Mouse (Mus musculus) embryonic facial prominence, embryonic 11.5 days (tissue): Measurements from ENCODE around the gene Pik3r6. TPM values are rescaled to one million over a fixed set of nuclear protein-coding genes. Genes with fewer than 3 reads are reported as not detected.
A peak's percentile ranks its signal among the peaks of the same experiment; 100 is the strongest.

Experiments used
- ATAC-seq: fragments of 200-750 bp; cut with Nextera tagmentation; replicated peaks from 2 replicates; pipeline ENCODE4 v1.8.0; 2017; ENCODE audit warnings: low read depth; ENCODE audit not compliant: insufficient number of reproducible peaks, low FRiP score, low TSS enrichment
- DNase-seq: peaks from one replicate; pipeline ENCODE4 v3.0.0-alpha.2; 2015; ENCODE audit warnings: low spot score
- H3K27ac ChIP-seq: fragments of 300-500 bp; sonication (generic); replicated peaks from 2 replicates; pipeline ENCODE4 v1.5.1; 2014; ENCODE audit warnings: mild to moderate bottlenecking, low read depth, low read length, control low read depth
- H3K27me3 ChIP-seq: fragments of 300-500 bp; sonication (generic); 2 replicates; pipeline ENCODE4 v1.6.1; 2014; ENCODE audit warnings: mild to moderate bottlenecking, low read length, moderate library complexity, mixed read lengths; ENCODE audit not compliant: control insufficient read depth, insufficient read depth
- H3K36me3 ChIP-seq: fragments of 300-500 bp; sonication (generic); replicated peaks from 2 replicates; pipeline ENCODE4 v1.6.1; 2014; ENCODE audit warnings: low read depth, mild to moderate bottlenecking, low read length, moderate library complexity, mixed read lengths; ENCODE audit not compliant: control insufficient read depth, insufficient read depth
- H3K4me1 ChIP-seq: fragments of 300-500 bp; sonication (generic); 2 replicates; pipeline ENCODE4 v1.6.1; 2014; ENCODE audit warnings: low read length, mixed read lengths; ENCODE audit not compliant: control insufficient read depth, insufficient read depth
- H3K4me2 ChIP-seq: fragments of 300-500 bp; sonication (generic); 2 replicates; pipeline ENCODE4 v1.6.1; 2014; ENCODE audit warnings: low read depth, mild to moderate bottlenecking, control low read depth, low read length, moderate library complexity
- H3K4me3 ChIP-seq: fragments of 300-500 bp; sonication (generic); 2 replicates; pipeline ENCODE4 v1.5.1; 2014; ENCODE audit warnings: low read depth, low read length, control low read depth
- H3K9ac ChIP-seq: fragments of 300-500 bp; sonication (generic); replicated peaks from 2 replicates; pipeline ENCODE4 v1.6.1; 2014; ENCODE audit warnings: mild to moderate bottlenecking, control low read depth, low read length
- H3K9me3 ChIP-seq: fragments of 300-500 bp; sonication (generic); replicated peaks from 2 replicates; pipeline ENCODE4 v1.6.1; 2016; ENCODE audit warnings: mild to moderate bottlenecking, low read length, inconsistent platforms, mixed read lengths; ENCODE audit not compliant: control insufficient read depth
- WGBS: fragments of 180-500 bp; shearing (Covaris S2); extraction: QIAGEN DNeasy Blood & Tissue Kit; methylation state at CpG from one replicate; pipeline ENCODE4 v1.1.7; 2014; 5-methylcytosine and 5-hydroxymethylcytosine counted together
- polyA plus RNA-seq: library from polyadenylated mRNA; unstranded; fragments of >200 nt; fragmentation: Nextera tagmentation; extraction: Ambion mirVana; gene quantifications from 2 replicates; pipeline ENCODE4 v1.2.1, GENCODE M21; 2014

The Pik3r6 gene
- polyA plus RNA-seq, 1 experiment from 2014 or later, result 1.2 TPM

- WGBS, result 82% methylated on average over 5 of the region's 5 CpGs
- Histone ChIP-seq H3K4me1 (no peaks in the 10 kb centered on the region), H3K27ac (no peak overlapping the region), H3K9me3 (no peaks in the 10 kb centered on the region), H3K36me3 (no peaks in the 10 kb centered on the region; the same call in 1 of the 2 replicates), H3K4me2 (no peak overlapping the region), H3K9ac (no peak overlapping the region), H3K4me3 (no peak overlapping the region), H3K27me3 (no peaks in the 10 kb centered on the region)
- ATAC-seq, result no peak
- DNase-seq, result no peak
Observed at GRCm38 (mm10) chr11:68521352-68521751, 18.5 kb downstream of the Pik3r6 start.

DNA sequence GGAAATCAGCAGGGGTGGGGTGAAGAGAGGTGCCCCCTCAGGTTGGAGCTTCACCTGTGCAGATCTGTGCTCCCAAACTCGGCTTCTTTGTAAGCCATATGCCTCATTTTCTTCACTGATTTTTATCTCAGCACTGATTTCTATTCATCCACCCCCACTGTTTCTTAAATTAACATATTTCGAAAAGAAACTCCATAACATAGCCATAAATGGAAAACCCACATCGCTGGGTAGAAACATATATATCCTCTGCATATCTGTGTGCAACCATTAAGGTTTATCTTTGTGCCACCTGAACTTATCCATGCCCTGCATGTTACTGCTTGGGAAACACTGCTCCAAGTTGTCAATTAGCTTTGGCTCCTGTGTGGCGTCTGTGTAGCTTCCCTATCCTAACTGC lies 23.6 kb downstream of the Pik3r6 start:
- H3K4me2 ChIP-seq, result no peak overlapping the region
- no peaks in the 10 kb centered on the region for H3K36me3 ChIP-seq
- no peak overlapping the region for H3K9ac ChIP-seq
- H3K4me3 ChIP-seq, result no peak overlapping the region
- DNase-seq (no peak), ATAC-seq (no peak)
- H3K9me3 ChIP-seq, result no peaks in the 10 kb centered on the region
- H3K4me1 ChIP-seq, result no peaks in the 10 kb centered on the region
- H3K27ac ChIP-seq, result no peak overlapping the region
- whole genome bisulfite sequencing, result 71% methylated on average over 4 of the region's 4 CpGs
- H3K27me3 ChIP-seq, result no peaks in the 10 kb centered on the region

DNA sequence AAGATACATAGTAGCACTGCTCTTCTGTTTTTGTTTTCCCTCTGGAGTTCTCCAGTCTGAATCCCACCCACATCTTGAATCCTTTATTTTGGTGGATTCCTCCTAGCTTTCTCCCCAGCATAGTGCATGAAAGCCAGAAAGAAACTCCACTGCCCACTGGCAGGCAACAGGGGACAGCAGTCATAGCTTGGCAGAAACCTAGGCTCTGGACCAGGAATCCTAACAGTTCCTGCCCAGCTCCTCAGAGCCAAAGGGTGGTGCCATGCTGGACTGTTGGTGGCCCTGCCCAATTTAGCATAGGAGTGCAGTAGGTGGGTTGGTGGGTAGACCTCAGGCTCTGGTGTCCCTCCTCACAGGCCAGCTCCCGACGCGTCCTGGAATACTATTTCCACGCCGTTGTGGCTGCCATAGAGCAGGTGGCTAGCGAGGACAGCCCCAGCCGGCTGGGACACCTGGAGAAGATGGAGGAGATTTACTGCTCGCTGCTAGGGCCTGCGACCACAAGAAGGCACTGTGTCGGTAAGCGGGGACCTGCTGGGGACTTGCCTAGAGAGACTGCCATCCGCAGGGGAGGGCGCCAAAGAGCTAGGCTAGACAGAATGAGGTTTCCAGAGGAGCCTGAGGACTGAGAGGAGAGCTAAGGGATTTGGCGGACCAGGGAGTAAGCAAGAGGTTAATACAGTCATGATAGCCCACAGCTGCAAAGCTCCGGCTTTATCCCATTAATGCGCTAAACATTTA lies 28.4 kb downstream of the Pik3r6 start:
- H3K27ac ChIP-seq, result no peak overlapping the region
- WGBS, result 24% methylated on average over 16 of the region's 16 CpGs
- H3K4me3 ChIP-seq, result no peak overlapping the region
- H3K27me3 ChIP-seq, result no peaks in the 10 kb centered on the region
- no peak for ATAC-seq
- no peaks in the 10 kb centered on the region for H3K36me3 ChIP-seq
- no peaks in the 10 kb centered on the region for H3K9me3 ChIP-seq
- no peak overlapping the region for H3K9ac ChIP-seq
- no peak overlapping the region for H3K4me2 ChIP-seq
- DNase-seq, result peak; percentile 37
- H3K4me1 ChIP-seq, result no peaks in the 10 kb centered on the region

DNA sequence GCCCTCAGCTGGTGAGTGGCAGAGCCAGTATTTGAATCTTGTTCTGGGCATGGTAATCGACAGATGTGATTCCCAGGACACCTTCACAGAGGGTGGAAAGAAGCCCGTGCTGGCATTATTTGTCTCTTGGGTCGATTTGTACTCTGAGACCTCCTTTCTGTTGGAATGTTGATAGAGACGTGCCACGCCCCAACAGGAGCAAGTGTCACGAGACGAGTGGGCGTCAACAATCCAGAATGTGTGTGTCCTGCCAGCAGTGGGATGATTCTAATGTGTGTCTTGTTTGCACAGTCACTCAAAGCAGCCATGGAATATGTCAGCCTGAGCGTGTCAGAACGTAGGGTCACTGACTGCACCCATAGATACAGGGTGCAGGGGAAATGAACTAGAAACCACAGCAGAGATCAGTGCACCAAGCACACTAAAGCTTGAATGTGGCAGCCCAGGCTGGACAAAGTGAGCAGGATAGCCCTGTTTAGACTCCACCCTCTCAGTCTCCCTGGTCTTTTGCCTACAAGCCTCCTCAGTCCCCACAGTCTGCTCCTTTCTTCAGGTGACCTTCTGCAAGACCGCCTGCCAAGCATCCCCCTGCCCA lies 29.2 kb downstream of the Pik3r6 start:
- Histone ChIP-seq H3K4me1 (no peaks in the 10 kb centered on the region), H3K4me3 (no peak overlapping the region), H3K9ac (no peak overlapping the region), H3K4me2 (no peak overlapping the region), H3K27me3 (no peaks in the 10 kb centered on the region), H3K36me3 (no peaks in the 10 kb centered on the region), H3K9me3 (no peaks in the 10 kb centered on the region), H3K27ac (no peak overlapping the region)
- ATAC-seq (no peak), DNase-seq (no peak)
- WGBS, result 80% methylated on average over 11 of the region's 11 CpGs

DNA sequence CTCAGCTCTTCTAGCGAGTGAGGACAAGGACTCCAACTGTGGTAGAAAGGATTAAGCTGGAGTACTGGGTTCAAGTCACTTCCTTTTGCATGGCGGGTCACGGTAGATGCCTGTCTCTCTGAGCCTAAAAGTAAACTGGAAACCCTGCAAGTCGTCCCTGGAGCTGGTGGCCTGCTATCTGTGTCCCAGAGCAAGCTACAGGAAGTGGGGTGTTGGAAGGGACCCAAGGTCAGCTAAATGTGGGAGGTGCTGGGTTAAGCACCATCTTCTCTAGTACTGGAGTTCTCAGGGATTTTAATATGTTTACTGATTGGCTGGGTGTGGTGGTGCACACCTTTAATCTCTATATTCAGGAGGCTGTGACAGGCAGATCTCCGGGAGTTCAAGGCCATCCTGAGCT lies 30.0 kb downstream of the Pik3r6 start:
- no peaks in the 10 kb centered on the region for H3K36me3 ChIP-seq

GRCm38 (mm10) chr11:68533971-68534475 lies 31.2 kb downstream of the Pik3r6 start:
- Histone ChIP-seq H3K4me2 (no peak overlapping the region), H3K36me3 (no peaks in the 10 kb centered on the region), H3K27me3 (no peaks in the 10 kb centered on the region), H3K4me3 (no peak overlapping the region), H3K4me1 (no peaks in the 10 kb centered on the region), H3K27ac (no peak overlapping the region), H3K9ac (no peak overlapping the region), H3K9me3 (no peaks in the 10 kb centered on the region)
- DNase-seq (no peak), ATAC-seq (no peak)
- WGBS, result 89% methylated on average over 6 of the region's 6 CpGs

More for the DNA sequence above, 30.0 kb downstream of the Pik3r6 start:
- no peak for DNase-seq
- ATAC-seq, result no peak
- Histone ChIP-seq H3K9ac (no peak overlapping the region), H3K9me3 (no peaks in the 10 kb centered on the region), H3K27me3 (no peaks in the 10 kb centered on the region), H3K27ac (no peak overlapping the region), H3K4me2 (no peak overlapping the region), H3K4me1 (no peaks in the 10 kb centered on the region), H3K4me3 (no peak overlapping the region)
- 79% methylated on average over 5 of the region's 5 CpGs for WGBS

DNA sequence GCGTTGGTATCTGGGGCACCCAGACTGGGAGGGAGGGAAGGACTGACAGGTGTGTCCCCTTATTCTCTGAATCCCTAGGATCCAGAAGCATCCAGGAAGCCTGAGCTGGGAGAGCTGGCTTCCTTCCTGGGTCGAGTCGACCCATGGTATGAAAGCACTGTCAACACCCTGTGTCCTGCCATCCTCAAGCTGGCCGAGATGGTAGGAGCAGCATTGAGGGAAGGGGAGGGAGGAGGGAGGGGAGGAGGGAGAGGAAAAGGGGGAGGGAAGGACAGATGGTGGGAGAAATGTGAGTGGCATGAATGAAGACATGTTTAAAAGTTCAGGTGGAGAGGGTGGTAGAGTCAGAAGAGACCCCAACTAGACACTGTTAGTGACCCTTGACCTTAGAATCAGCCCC lies 33.2 kb downstream of the Pik3r6 start:
- H3K27me3 ChIP-seq, result no peaks in the 10 kb centered on the region
- WGBS, result 66% methylated on average over 4 of the region's 4 CpGs
- no peaks in the 10 kb centered on the region for H3K36me3 ChIP-seq
- no peak overlapping the region for H3K4me3 ChIP-seq
- no peaks in the 10 kb centered on the region for H3K4me1 ChIP-seq
- ATAC-seq (no peak), DNase-seq (no peak)
- H3K27ac ChIP-seq, result no peak overlapping the region
- no peak overlapping the region for H3K9ac ChIP-seq
- no peak overlapping the region for H3K4me2 ChIP-seq
- H3K9me3 ChIP-seq, result no peaks in the 10 kb centered on the region

DNA sequence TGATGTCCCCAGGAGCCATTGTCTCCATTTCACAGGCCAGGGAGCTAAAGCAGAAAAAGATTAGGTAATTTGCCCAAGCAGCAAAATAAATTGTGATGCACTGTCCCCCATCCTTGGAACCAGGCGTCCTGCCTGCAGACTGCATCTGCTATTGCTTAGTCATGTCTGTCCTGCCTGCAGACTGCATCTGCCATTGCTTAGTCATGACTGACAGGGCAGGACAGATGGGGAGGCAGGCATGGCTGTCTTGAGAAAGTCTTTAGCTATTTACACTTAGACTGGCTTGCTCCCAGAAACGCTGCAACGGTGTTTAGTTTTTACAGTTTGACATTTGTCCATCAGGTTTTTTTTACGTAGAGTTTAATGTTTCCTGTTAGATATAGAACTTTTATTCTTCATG lies 33.6 kb downstream of the Pik3r6 start:
- ATAC-seq, result no peak
- H3K36me3 ChIP-seq, result no peaks in the 10 kb centered on the region
- H3K4me2 ChIP-seq, result no peak overlapping the region
- no peak overlapping the region for H3K4me3 ChIP-seq
- no peaks in the 10 kb centered on the region for H3K9me3 ChIP-seq
- H3K27me3 ChIP-seq, result no peaks in the 10 kb centered on the region
- peak; percentile 58 for DNase-seq
- no peak overlapping the region for H3K9ac ChIP-seq
- no peaks in the 10 kb centered on the region for H3K4me1 ChIP-seq
- 50% methylated on average over 4 of the region's 4 CpGs for WGBS
- no peak overlapping the region for H3K27ac ChIP-seq
